Mouse (Mus musculus) hindbrain, embryonic 16.5 days (tissue): ENCODE measurements around the gene Aqp7. TPM values are rescaled to one million over a fixed set of nuclear protein-coding genes. Genes with fewer than 3 reads are reported as not detected.

Experiments
- ATAC-seq: fragments of 200-750 bp; cut with Nextera tagmentation; 2 replicates; pipeline ENCODE4 v1.8.0; 2017; ENCODE audit warnings: moderate TSS enrichment, moderate library complexity
- H3K27ac ChIP-seq: fragments of 300-500 bp; sonication (generic); 2 replicates; pipeline ENCODE4 v1.5.1; 2014; ENCODE audit warnings: low read depth, mild to moderate bottlenecking, control low read depth, low read length, moderate library complexity
- H3K27me3 ChIP-seq: fragments of 300-500 bp; sonication (generic); replicated peaks from 2 replicates; pipeline ENCODE4 v1.6.1; 2014; ENCODE audit warnings: low read length; ENCODE audit not compliant: control insufficient read depth, insufficient read depth
- H3K36me3 ChIP-seq: fragments of 300-500 bp; sonication (generic); 2 replicates; pipeline ENCODE4 v1.6.1; 2014; ENCODE audit warnings: mild to moderate bottlenecking, low read length, moderate library complexity, mixed read lengths; ENCODE audit not compliant: control insufficient read depth, insufficient read depth
- H3K4me1 ChIP-seq: fragments of 300-500 bp; sonication (generic); 2 replicates; pipeline ENCODE4 v1.6.1; 2014; ENCODE audit warnings: low read depth, low read length; ENCODE audit not compliant: control insufficient read depth, insufficient read depth
- H3K4me2 ChIP-seq: fragments of 300-500 bp; sonication (generic); 2 replicates; pipeline ENCODE4 v1.6.1; 2014; ENCODE audit warnings: mild to moderate bottlenecking, low read length, control low read depth, moderate library complexity
- H3K4me3 ChIP-seq: fragments of 300-500 bp; sonication (generic); 2 replicates; pipeline ENCODE4 v1.5.1; 2014; ENCODE audit warnings: mild to moderate bottlenecking, low read length, control low read depth, moderate library complexity
- H3K9ac ChIP-seq: fragments of 300-500 bp; sonication (generic); 2 replicates; pipeline ENCODE4 v1.6.1; 2014; ENCODE audit warnings: low read depth, mild to moderate bottlenecking, control low read depth, low read length, moderate library complexity
- H3K9me3 ChIP-seq: fragments of 300-500 bp; sonication (generic); 2 replicates; pipeline ENCODE4 v1.6.1; 2014; ENCODE audit warnings: mild to moderate bottlenecking, low read length, moderate library complexity; ENCODE audit not compliant: control insufficient read depth
- WGBS: fragments of 180-500 bp; shearing (Covaris S2); extraction: QIAGEN DNeasy Blood & Tissue Kit; methylation state at CpG from one replicate; pipeline ENCODE4 v1.1.7; 2014; 5-methylcytosine and 5-hydroxymethylcytosine counted together
- polyA plus RNA-seq: library from polyadenylated mRNA; unstranded; fragments of >200 nt; fragmentation: Nextera tagmentation; extraction: Ambion mirVana; gene quantifications from 2 replicates; pipeline ENCODE4 v1.2.1, GENCODE M21; 2015

Aqp7 gene
- polyA plus RNA-seq = 0.07 TPM in 1 of 2 replicates, not detected in the other

- WGBS = 42% methylated on average over 9 of the region's 9 CpGs
- no peak for ATAC-seq
- H3K4me2 ChIP-seq = no peak within 1 kb of the TSS
- H3K27ac ChIP-seq = no peak within 1 kb of the TSS
- no peaks in the 10 kb centered on the region for H3K27me3 ChIP-seq
- no peak within 1 kb of the TSS for H3K4me3 ChIP-seq
- H3K9ac ChIP-seq = no peak within 1 kb of the TSS
- H3K4me1 ChIP-seq = peaks cover 3% of the 10 kb centered on the region
- H3K9me3 ChIP-seq = no peaks in the 10 kb centered on the region
- H3K36me3 ChIP-seq = no peaks in the 10 kb centered on the region
Observed at GRCm38 (mm10) chr4:41047524-41048271, at the start of gene Aqp7. Gene Aqp7 (minus strand): TSS chr4:41048139.

- Histone ChIP-seq H3K9ac (no peak overlapping the region), H3K36me3 (no peaks in the 10 kb centered on the region), H3K4me1 (peaks cover 9% of the 10 kb centered on the region), H3K27ac (no peak overlapping the region), H3K27me3 (0 out of 2 replicates have a peak, but pooled peaks cover 10% of the 10 kb centered on the region), H3K4me3 (no peak overlapping the region), H3K4me2 (no peak overlapping the region; the same call in 1 of the 2 replicates), H3K9me3 (no peaks in the 10 kb centered on the region)
- no peak for ATAC-seq
- WGBS = 46% methylated on average over 13 of the region's 13 CpGs
Observed at GRCm38 (mm10) chr4:41097381-41097780, 49.4 kb upstream of the Aqp7 start.

- H3K36me3 ChIP-seq = no peaks in the 10 kb centered on the region
- WGBS = 76% methylated on average over 5 of the region's 5 CpGs
- no peak overlapping the region for H3K4me2 ChIP-seq
- no peak overlapping the region for H3K27ac ChIP-seq
- H3K9me3 ChIP-seq = no peaks in the 10 kb centered on the region
- H3K4me1 ChIP-seq = peaks cover 9% of the 10 kb centered on the region
- 0 out of 2 replicates have a peak, but pooled peaks cover 10% of the 10 kb centered on the region for H3K27me3 ChIP-seq
- H3K4me3 ChIP-seq = no peak overlapping the region
- ATAC-seq = no peak
- H3K9ac ChIP-seq = no peak overlapping the region
Observed at GRCm38 (mm10) chr4:41096794-41097193, 48.9 kb upstream of the Aqp7 start.

GRCm38 (mm10) chr4:41096169-41096568 lies 48.2 kb upstream of the Aqp7 start:
- no peak for ATAC-seq
- Histone ChIP-seq H3K4me2 (no peak overlapping the region), H3K9ac (no peak overlapping the region), H3K36me3 (no peaks in the 10 kb centered on the region), H3K4me3 (no peak overlapping the region), H3K27ac (no peak overlapping the region), H3K4me1 (peaks cover 9% of the 10 kb centered on the region), H3K27me3 (0 out of 2 replicates have a peak, but pooled peaks cover 10% of the 10 kb centered on the region), H3K9me3 (no peaks in the 10 kb centered on the region)
- 71% methylated on average over 8 of the region's 8 CpGs for WGBS

- Histone ChIP-seq H3K9ac (no peak overlapping the region), H3K27ac (no peak overlapping the region), H3K4me1 (peaks cover 9% of the 10 kb centered on the region), H3K9me3 (no peaks in the 10 kb centered on the region), H3K4me3 (no peak overlapping the region), H3K4me2 (no peak overlapping the region), H3K27me3 (0 out of 2 replicates have a peak, but pooled peaks cover 5% of the 10 kb centered on the region), H3K36me3 (no peaks in the 10 kb centered on the region)
- ATAC-seq = no peak
- WGBS = 57% methylated on average over 9 of the region's 9 CpGs
Observed at GRCm38 (mm10) chr4:41094361-41094760, 46.4 kb upstream of the Aqp7 start.

GRCm38 (mm10) chr4:41092958-41093357 lies 45.0 kb upstream of the Aqp7 start:
- no peak overlapping the region for H3K4me3 ChIP-seq
- no peak for ATAC-seq
- 81% methylated on average over 1 of the region's 1 CpGs for WGBS
- no peak overlapping the region for H3K4me2 ChIP-seq
- no peak overlapping the region for H3K27ac ChIP-seq
- H3K36me3 ChIP-seq = no peaks in the 10 kb centered on the region
- H3K4me1 ChIP-seq = peaks cover 2% of the 10 kb centered on the region; the same call in 1 of the 2 replicates
- H3K27me3 ChIP-seq = 0 out of 2 replicates have a peak, but pooled peaks cover 3% of the 10 kb centered on the region
- no peak overlapping the region for H3K9ac ChIP-seq
- no peaks in the 10 kb centered on the region for H3K9me3 ChIP-seq

- Histone ChIP-seq H3K4me3 (no peak overlapping the region), H3K36me3 (no peaks in the 10 kb centered on the region), H3K4me1 (no peaks in the 10 kb centered on the region), H3K27ac (no peak overlapping the region), H3K4me2 (no peak overlapping the region), H3K9ac (no peak overlapping the region), H3K9me3 (no peaks in the 10 kb centered on the region), H3K27me3 (no peaks in the 10 kb centered on the region)
- WGBS = 54% methylated on average over 3 of the region's 3 CpGs
- ATAC-seq = no peak
Observed at GRCm38 (mm10) chr4:41091391-41091790, 43.5 kb upstream of the Aqp7 start.

GRCm38 (mm10) chr4:41089705-41090104 lies 41.8 kb upstream of the Aqp7 start:
- Histone ChIP-seq H3K4me3 (no peak overlapping the region), H3K9ac (no peak overlapping the region), H3K27me3 (no peaks in the 10 kb centered on the region), H3K36me3 (no peaks in the 10 kb centered on the region), H3K27ac (no peak overlapping the region), H3K9me3 (no peaks in the 10 kb centered on the region), H3K4me1 (no peaks in the 10 kb centered on the region), H3K4me2 (no peak overlapping the region)
- no peak for ATAC-seq
- 76% methylated on average over 2 of the region's 2 CpGs for WGBS

- Histone ChIP-seq H3K36me3 (no peaks in the 10 kb centered on the region), H3K27me3 (no peaks in the 10 kb centered on the region), H3K4me3 (no peak overlapping the region), H3K9ac (no peak overlapping the region), H3K9me3 (no peaks in the 10 kb centered on the region), H3K4me1 (no peaks in the 10 kb centered on the region), H3K27ac (no peak overlapping the region), H3K4me2 (no peak overlapping the region)
- WGBS = 84% methylated on average over 4 of the region's 4 CpGs
- ATAC-seq = no peak
Observed at GRCm38 (mm10) chr4:41089189-41089588, 41.2 kb upstream of the Aqp7 start.
